Mouse (Mus musculus) small intestine, adult 2 months (tissue): ENCODE results near the gene C9.

Experiments
- CTCF ChIP-seq: fragments of 200-500 bp; IDR thresholded peaks from 2 replicates; pipeline ENCODE4 v1.5.1; 2012; ENCODE audit warnings: low read depth, mild to moderate bottlenecking, control low read depth, inconsistent platforms, low read length, moderate library complexity, mixed read lengths; ENCODE audit not compliant: insufficient replicate concordance, insufficient read length; ENCODE audit errors: extremely low read depth
- POLR2A ChIP-seq: fragments of 200-500 bp; IDR thresholded peaks from 2 replicates; pipeline ENCODE4 v1.6.1; 2012; ENCODE audit warnings: low read depth, mild to moderate bottlenecking, control low read depth, inconsistent platforms, low read length, moderate library complexity

DNA sequence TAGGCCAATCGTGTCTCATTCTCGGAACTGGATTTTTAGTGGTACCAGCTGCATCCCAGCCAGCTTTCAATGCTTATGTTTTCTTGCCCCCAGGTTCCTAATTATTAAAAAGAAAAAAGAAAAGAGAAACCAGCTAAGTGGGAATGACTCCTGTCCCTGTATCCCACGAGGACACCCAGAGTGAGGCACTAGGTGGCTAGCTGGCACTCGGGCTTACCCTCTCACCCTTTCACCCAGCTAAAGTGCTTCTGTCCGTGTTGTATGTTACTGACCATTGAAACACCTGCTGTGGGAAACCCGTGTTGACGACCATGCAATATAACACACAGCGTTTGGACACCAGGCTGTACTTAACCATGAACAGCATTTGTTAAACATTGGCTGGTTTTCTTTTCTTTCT, 36.1 kb upstream of the C9 start:
- TF ChIP-seq POLR2A (no peak), CTCF (no peak)
